Mouse (Mus musculus): Measurements from ENCODE around the gene Cops6.
A peak's percentile ranks its signal among the peaks of the same experiment; 100 is the strongest.

DNA sequence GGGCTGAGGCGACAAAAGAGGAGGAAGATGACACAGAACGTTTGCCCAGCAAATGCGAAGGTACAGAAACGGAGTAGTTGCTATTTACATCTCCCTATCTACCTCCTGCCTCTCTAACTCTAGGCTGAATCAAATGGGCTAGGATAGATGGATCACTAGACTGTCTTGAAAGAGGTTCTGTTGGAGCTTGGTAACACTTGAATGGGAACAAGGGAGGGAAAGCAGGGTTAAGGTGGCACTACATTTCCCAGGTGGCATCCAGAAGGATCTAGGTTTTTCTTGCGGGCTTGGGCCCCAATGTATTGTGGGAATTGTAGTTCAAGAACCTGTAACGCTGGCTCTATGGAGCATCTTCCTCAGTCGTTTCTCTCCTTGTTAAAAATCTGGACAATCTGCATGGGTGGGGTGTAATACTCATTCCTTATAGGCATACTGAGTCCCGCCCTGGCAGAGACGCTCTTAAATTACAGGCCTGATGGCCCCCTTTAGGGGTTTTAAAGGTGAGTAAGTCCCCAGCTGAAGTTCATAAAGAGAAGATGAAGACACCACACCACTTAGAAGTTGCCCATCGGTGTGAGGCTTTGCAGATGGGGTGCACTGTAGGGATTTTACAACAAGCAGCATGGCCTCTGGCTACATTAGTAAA is 26.9 kb downstream of the Cops6 start:
- TF ChIP-seq MAFK (IDR thresholded peaks at IDR 0.05; ENCODE audit: insufficient replicate concordance, low read length) (no peak), ZMIZ1 (IDR thresholded peaks at IDR 0.05; ENCODE audit: low read depth, low read length) (no peak), EP300 (IDR thresholded peaks at IDR 0.05; ENCODE audit: low read length) (no peak), MEF2A (IDR thresholded peaks at IDR 0.05; ENCODE audit: borderline replicate concordance, low read depth, low read length) (no peak), POLR2A (IDR thresholded peaks at IDR 0.05; ENCODE audit: low read depth, low read length) (no peak), CHD2 (IDR thresholded peaks at IDR 0.05; ENCODE audit: low read length) (no peak), ZNF384 (IDR thresholded peaks at IDR 0.05; ENCODE audit: low read depth, low read length) (no peak; the same call in 1 of the 2 replicates), HCFC1 (IDR thresholded peaks at IDR 0.05; ENCODE audit: low read depth, low read length) (peak; percentile 94), CTCF (conservative IDR thresholded peaks at IDR 0.05 in 1 of 2, IDR thresholded peaks at IDR 0.05 in 1 of 2; ENCODE audit: low read depth in 2 of 2, low read length in 2 of 2) (no peak), MAX (IDR thresholded peaks at IDR 0.05; ENCODE audit: low read length) (no peak), MAZ (IDR thresholded peaks at IDR 0.05; ENCODE audit: low read depth, low read length) (no peak), NRF1 (IDR thresholded peaks at IDR 0.05; ENCODE audit: low read depth, low read length) (no peak), MXI1 (IDR thresholded peaks at IDR 0.05; ENCODE audit: low read depth, low read length) (no peak), USF1 (IDR thresholded peaks at IDR 0.05; ENCODE audit: low read depth, low read length) (no peak)
